In genomic region chr9:100176291-100176690, GRCm38 (mm10) we compare ENCODE assay signal across 26 mouse cellular contexts.
DNase-seq lines count a peak whose midpoint lies in the region; TF ChIP-seq lines count a peak whose summit lies in the region.
"Had no signal": no experiment of that assay in that cellular context is flagged by ENCODE, and none has a peak within 500 bp of the region (broad histone marks: within the 10 kb centered on the region; RNA-seq: fewer than 3 reads in every experiment).

No protein-coding gene starts in this region.

- DNase-seq in frontal cortex, adult 2 months (ENCODE audit: extremely low spot score in 1 of 2, low spot score in 1 of 2), result peak; percentile 7 to 25
- no peak for DNase-seq in frontal cortex, postnatal 14 days (ENCODE audit: low spot score in 2 of 2)
- peak; percentile 9 to 37 for DNase-seq in left cerebral cortex, postnatal 25 days (ENCODE audit: low spot score in 2 of 2)
- DNase-seq in left cerebral cortex, adult 2 months (ENCODE audit: extremely low spot score in 1 of 2, low spot score in 2 of 2), result no peak
- DNase-seq in telencephalon, adult 2 months (ENCODE audit: low read depth, low spot score), result peak; percentile 40
- no peak for DNase-seq in thymus, postnatal 36 days
- DNase-seq: adrenal gland, adult 2 months; adrenal gland, postnatal 14 days; cerebellum, adult 11-12 months; cerebellum, adult 8-10 months; cerebellum, postnatal 10 days; cerebellum, postnatal 36 days; embryo, embryonic 11 days; gastrocnemius, postnatal 25 days; heart, adult 18-20 months; heart, postnatal 10 days; heart, postnatal 36 days had no signal

- intact Hi-C loops in left cerebral cortex, postnatal 25 days (cut with DNase I), result no loop called here
- intact Hi-C loops in left cerebral cortex, adult 2 months (cut with DNase I), result no loop called here

- TF ChIP-seq CTCF in left cerebral cortex, adult 2 months (IDR thresholded peaks at IDR 0.05), result no peak

- no peak overlapping the region for H3K4me3 ChIP-seq in left cerebral cortex, adult 2 months
- H3K4me3 ChIP-seq: embryonic facial prominence, embryonic 10.5 days; embryonic facial prominence, embryonic 13.5 days; erythroblast, embryonic 14.5 days; forebrain, embryonic 12.5 days; heart, embryonic 12.5 days; heart, embryonic 15.5 days; hindbrain, embryonic 10.5 days had no signal

- no peak overlapping the region for H3K27ac ChIP-seq in left cerebral cortex, adult 2 months
- H3K27ac ChIP-seq: embryonic facial prominence, embryonic 10.5 days; embryonic facial prominence, embryonic 13.5 days; forebrain, embryonic 12.5 days; heart, embryonic 15.5 days; hindbrain, embryonic 10.5 days; hindbrain, embryonic 14.5 days; hindbrain, postnatal 0 days had no signal

Comparison
In these comparisons a context has a peak if more than half of its experiments do, and no peak if none do; other contexts are left out.
1. DNase-seq: peak in frontal cortex, adult 2 months (2 of 2), left cerebral cortex, postnatal 25 days (2 of 2) and telencephalon, adult 2 months (single experiment); none in frontal cortex, postnatal 14 days (0 of 2), left cerebral cortex, adult 2 months (0 of 2) and thymus, postnatal 36 days (0 of 2).